Mouse (Mus musculus): ENCODE measurements at regions not wholly inside any gene's neighbourhood (a gene's known extent, or its start where the extent isn't known, plus 50 kb on each side); places are given as distances from the start of the nearest gene placed in this dataset.

DNA sequence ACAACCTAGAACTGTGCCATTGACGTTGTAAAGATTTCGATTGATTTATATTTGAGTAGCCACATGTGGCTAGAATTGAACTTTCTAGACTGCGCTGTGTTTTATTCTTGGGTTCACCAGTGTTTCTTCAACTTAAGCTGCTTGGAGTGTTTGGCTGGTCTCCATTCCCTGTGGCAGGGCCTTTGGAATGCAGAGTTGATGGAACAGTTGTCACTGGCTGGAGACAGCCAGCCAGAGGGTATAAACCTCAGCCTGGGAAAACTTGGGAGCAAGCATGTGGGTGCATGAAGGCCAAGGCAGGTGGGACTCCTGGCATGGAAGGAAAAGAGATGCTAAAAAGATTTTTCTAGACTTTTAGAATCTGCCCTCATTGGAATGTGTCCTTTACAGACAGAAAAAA is 109.8 kb downstream of the Erv3 start:
- no peaks in the 10 kb centered on the region for H3K4me1 ChIP-seq (ENCODE audit: control insufficient read depth, insufficient read depth, low read length)
- WGBS: 85% methylated on average over 3 of the region's 3 CpGs
- TF ChIP-seq CTCF (IDR thresholded peaks at IDR 0.05; ENCODE audit: control insufficient read depth, insufficient read depth, low read length) (no peak), POLR2A (IDR thresholded peaks at IDR 0.05; ENCODE audit: borderline replicate concordance, control insufficient read depth, low read depth, low read length) (no peak)
- no peak overlapping the region for H3K27ac ChIP-seq (ENCODE audit: control insufficient read depth, insufficient read depth, low read depth, low read length, poor library complexity)
- no peak overlapping the region for H3K4me3 ChIP-seq (replicated peaks; ENCODE audit: control insufficient read depth, low read depth, low read length)

DNA sequence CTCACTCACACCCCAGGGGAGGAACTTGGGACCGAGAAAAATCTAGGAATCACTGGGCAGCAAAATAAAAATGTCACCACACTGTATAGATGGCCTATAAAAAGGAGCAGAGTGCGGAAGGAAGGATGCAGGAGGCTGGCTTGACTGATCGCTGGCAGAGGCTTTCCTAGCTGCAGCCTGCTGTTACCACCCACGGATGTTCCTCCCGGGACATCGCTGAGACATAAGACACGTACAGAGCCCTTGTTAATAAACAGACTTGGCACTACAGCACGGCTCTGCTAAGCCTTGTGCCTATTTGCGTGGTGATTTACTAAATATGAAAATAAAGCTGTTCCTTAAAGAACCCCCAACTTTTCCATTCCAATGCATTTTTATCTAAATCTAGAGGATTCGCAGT is 110.8 kb downstream of the Erv3 start:
- H3K27ac ChIP-seq (ENCODE audit: control insufficient read depth, insufficient read depth, low read depth, low read length, poor library complexity): no peak overlapping the region
- WGBS: 63% methylated on average over 10 of the region's 10 CpGs
- TF ChIP-seq CTCF (IDR thresholded peaks at IDR 0.05; ENCODE audit: control insufficient read depth, insufficient read depth, low read length) (no peak), POLR2A (IDR thresholded peaks at IDR 0.05; ENCODE audit: borderline replicate concordance, control insufficient read depth, low read depth, low read length) (no peak)
- H3K4me3 ChIP-seq (replicated peaks; ENCODE audit: control insufficient read depth, low read depth, low read length): no peak overlapping the region
- H3K4me1 ChIP-seq (ENCODE audit: control insufficient read depth, insufficient read depth, low read length): no peaks in the 10 kb centered on the region

DNA sequence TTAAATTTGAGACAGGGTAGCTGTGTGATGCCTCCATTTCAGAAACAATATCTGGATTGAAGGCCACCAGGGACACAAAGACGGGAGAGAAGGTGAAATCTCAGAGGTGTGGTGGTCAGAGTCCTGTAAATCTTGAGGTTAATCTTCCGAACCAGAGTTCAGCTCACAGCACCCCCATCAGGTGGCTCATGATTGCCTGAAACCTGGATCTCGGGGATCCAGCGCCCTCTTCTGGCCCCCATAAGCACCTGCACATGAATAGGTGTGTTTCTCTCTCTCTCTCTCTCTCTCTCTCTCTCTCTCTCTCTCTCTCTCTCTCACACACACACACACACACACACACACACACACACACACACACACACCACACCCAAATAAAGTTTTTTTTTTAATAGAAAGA is 111.8 kb downstream of the Erv3 start:
- 60% methylated on average over 4 of the region's 4 CpGs for WGBS
- Histone ChIP-seq H3K4me1 (ENCODE audit: control insufficient read depth, insufficient read depth, low read length) (no peaks in the 10 kb centered on the region), H3K4me3 (replicated peaks; ENCODE audit: control insufficient read depth, low read depth, low read length) (no peak overlapping the region), H3K27ac (ENCODE audit: control insufficient read depth, insufficient read depth, low read depth, low read length, poor library complexity) (no peak overlapping the region)
- no peak for TF ChIP-seq CTCF (IDR thresholded peaks at IDR 0.05; ENCODE audit: control insufficient read depth, insufficient read depth, low read length)
- TF ChIP-seq POLR2A (IDR thresholded peaks at IDR 0.05; ENCODE audit: borderline replicate concordance, control insufficient read depth, low read depth, low read length): no peak

DNA sequence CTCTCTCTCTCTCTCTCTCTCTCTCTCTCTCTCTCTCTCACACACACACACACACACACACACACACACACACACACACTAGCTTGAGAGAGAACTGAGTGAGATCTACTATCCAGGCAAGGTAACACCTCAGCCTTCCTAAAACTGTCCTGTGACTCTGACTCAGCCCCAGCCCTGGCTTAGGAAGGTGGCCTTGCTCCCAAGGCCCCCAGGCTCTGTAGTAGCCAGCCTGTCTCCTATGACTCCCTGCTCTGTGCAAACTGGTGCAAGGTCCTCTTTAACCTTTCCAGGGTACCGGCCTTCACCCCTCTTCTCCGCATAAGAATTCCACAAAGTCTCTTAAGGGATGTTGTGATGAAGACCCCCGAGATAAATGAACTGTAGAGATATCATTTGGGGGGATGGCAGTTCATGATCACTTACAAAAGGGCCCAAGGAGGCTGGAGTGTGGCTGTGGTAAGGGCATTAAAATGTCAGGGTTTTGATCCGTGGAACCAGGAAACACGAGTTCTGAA is 114.1 kb downstream of the Erv3 start:
- no peak overlapping the region for H3K27ac ChIP-seq (ENCODE audit: control insufficient read depth, insufficient read depth, low read depth, low read length, poor library complexity)
- H3K4me3 ChIP-seq (replicated peaks; ENCODE audit: control insufficient read depth, low read depth, low read length): no peak overlapping the region
- WGBS: 77% methylated on average over 5 of the region's 5 CpGs
- TF ChIP-seq POLR2A (IDR thresholded peaks at IDR 0.05; ENCODE audit: borderline replicate concordance, control insufficient read depth, low read depth, low read length) (no peak), CTCF (IDR thresholded peaks at IDR 0.05; ENCODE audit: control insufficient read depth, insufficient read depth, low read length) (no peak)
- no peaks in the 10 kb centered on the region for H3K4me1 ChIP-seq (ENCODE audit: control insufficient read depth, insufficient read depth, low read length)

DNA sequence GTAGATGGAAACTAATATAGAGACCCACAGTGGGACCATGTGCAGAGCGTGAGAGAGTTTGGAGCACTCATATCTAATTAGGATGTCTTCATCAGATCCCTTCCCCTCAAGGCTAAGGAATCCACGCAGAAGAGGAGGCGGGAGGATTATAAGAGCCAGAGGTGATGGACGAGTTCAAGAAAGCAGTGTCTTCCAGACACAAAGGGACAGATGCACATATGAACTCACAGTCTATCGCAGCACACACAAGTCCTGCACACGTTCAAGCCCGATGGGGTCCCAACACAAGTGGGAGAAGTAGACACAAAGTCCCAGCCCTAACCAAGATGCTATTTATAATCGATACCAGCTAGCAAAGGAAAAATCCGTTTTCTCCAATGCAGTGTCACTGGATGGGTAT is 114.6 kb downstream of the Erv3 start:
- 81% methylated on average over 9 of the region's 9 CpGs for WGBS
- no peak overlapping the region for H3K27ac ChIP-seq (ENCODE audit: control insufficient read depth, insufficient read depth, low read depth, low read length, poor library complexity)
- TF ChIP-seq CTCF (IDR thresholded peaks at IDR 0.05; ENCODE audit: control insufficient read depth, insufficient read depth, low read length): no peak
- TF ChIP-seq POLR2A (IDR thresholded peaks at IDR 0.05; ENCODE audit: borderline replicate concordance, control insufficient read depth, low read depth, low read length): no peak
- H3K4me3 ChIP-seq (replicated peaks; ENCODE audit: control insufficient read depth, low read depth, low read length): no peak overlapping the region
- no peaks in the 10 kb centered on the region for H3K4me1 ChIP-seq (ENCODE audit: control insufficient read depth, insufficient read depth, low read length)

DNA sequence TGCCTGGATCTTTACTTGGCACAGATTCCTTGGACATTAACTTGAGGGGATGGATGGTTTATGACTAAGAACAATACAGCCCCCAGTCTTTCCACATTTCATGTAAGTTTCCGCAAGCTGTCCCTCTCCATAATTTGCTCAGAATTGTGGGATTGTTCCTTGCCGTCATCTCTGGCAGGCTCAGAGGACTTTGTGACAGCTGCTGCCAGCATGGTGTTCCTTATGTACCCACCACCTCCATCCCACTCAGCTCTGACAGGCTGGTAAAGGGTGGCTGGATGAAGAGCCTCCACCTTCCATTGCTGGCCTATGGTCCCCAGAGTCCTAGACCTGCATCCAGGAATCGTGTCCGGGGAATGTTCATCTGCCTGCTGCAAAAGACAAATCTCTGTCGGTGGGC is 119.1 kb downstream of the Erv3 start:
- H3K4me1 ChIP-seq (ENCODE audit: control insufficient read depth, insufficient read depth, low read length): no peaks in the 10 kb centered on the region
- no peak overlapping the region for H3K27ac ChIP-seq (ENCODE audit: control insufficient read depth, insufficient read depth, low read depth, low read length, poor library complexity)
- TF ChIP-seq POLR2A (IDR thresholded peaks at IDR 0.05; ENCODE audit: borderline replicate concordance, control insufficient read depth, low read depth, low read length) (no peak), CTCF (IDR thresholded peaks at IDR 0.05; ENCODE audit: control insufficient read depth, insufficient read depth, low read length) (no peak)
- 81% methylated on average over 5 of the region's 5 CpGs for WGBS
- H3K4me3 ChIP-seq (replicated peaks; ENCODE audit: control insufficient read depth, low read depth, low read length): no peak overlapping the region

DNA sequence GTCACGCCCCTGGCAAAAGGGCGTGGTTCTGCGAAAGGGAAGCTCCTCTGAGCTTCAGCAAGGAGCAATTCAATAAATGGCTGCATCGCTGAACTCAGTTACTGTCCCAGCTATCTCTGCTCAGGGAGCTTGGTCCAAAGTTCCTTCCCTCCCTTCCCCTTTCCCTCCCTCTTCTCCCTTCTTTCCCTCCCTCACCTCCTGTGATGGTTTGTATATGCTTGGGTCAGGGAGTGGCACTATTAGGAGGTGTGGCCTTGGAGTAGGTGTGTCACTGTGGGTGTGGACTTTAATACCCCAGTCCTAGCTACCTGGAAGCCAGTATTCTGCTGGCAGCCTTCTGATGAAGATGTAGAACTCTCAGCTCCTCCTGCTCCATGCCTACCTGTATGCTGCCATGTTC is 120.5 kb downstream of the Erv3 start:
- Histone ChIP-seq H3K27ac (ENCODE audit: control insufficient read depth, insufficient read depth, low read depth, low read length, poor library complexity) (no peak overlapping the region), H3K4me3 (replicated peaks; ENCODE audit: control insufficient read depth, low read depth, low read length) (no peak overlapping the region), H3K4me1 (ENCODE audit: control insufficient read depth, insufficient read depth, low read length) (no peaks in the 10 kb centered on the region)
- 69% methylated on average over 4 of the region's 4 CpGs for WGBS
- TF ChIP-seq POLR2A (IDR thresholded peaks at IDR 0.05; ENCODE audit: borderline replicate concordance, control insufficient read depth, low read depth, low read length) (no peak), CTCF (IDR thresholded peaks at IDR 0.05; ENCODE audit: control insufficient read depth, insufficient read depth, low read length) (no peak)

DNA sequence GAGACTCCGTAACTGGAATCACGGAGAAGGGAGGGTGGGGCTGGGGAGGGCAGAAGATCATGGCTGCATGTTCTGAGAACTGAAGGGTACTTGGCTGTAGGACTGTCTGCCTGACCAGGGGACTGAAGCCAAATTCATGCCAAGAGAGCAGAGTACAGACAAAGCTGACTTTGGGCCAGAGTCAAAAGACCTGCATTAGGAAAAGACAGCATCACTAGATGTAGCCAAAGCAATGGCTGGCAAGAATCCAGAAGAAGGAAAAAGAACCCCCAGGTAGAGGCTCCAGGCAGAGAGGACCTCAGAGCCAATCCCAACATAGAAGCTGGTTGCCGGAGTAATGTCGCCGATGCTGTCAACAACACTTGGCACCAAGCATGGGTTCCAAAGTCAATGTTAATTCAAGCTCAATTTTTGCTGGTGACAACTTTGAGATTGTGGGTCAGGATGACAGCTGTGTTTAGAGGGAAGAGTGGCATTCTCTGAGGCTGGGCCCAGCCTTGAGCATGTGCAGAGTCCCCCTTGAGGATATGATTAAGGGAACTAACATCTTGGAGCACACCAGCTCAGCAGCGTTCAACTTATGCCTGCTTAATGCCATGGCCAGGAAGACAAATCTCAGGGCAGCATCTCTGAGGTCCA is 124.7 kb downstream of the Erv3 start:
- 85% methylated on average over 6 of the region's 6 CpGs for WGBS
- H3K4me1 ChIP-seq (ENCODE audit: control insufficient read depth, insufficient read depth, low read length): no peaks in the 10 kb centered on the region
- TF ChIP-seq POLR2A (IDR thresholded peaks at IDR 0.05; ENCODE audit: borderline replicate concordance, control insufficient read depth, low read depth, low read length): no peak
- no peak for TF ChIP-seq CTCF (IDR thresholded peaks at IDR 0.05; ENCODE audit: control insufficient read depth, insufficient read depth, low read length)
- no peak overlapping the region for H3K4me3 ChIP-seq (replicated peaks; ENCODE audit: control insufficient read depth, low read depth, low read length)
- no peak overlapping the region for H3K27ac ChIP-seq (ENCODE audit: control insufficient read depth, insufficient read depth, low read depth, low read length, poor library complexity)

DNA sequence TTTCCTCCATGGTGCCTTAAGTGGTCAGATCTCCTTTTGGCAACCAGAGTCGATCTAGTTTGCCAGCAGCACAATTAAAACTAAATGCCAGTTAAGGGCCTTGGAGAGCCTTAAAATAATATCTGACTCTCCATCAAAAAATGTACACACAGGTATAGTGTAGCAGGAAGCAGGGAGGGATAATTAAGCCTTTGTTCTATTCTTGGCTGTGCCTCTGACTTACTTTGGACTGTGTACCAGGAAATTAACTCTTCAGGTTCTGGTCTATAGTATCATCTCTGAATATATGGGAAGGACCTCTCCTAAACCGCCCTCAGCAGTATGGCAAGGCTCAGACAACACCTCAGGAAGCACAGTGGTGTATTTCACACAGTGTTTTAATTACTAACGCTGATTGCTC is 133.0 kb downstream of the Erv3 start:
- TF ChIP-seq POLR2A (IDR thresholded peaks at IDR 0.05; ENCODE audit: borderline replicate concordance, control insufficient read depth, low read depth, low read length) (no peak), CTCF (IDR thresholded peaks at IDR 0.05; ENCODE audit: control insufficient read depth, insufficient read depth, low read length) (no peak)
- WGBS: 67% methylated on average over 3 of the region's 3 CpGs
- H3K27ac ChIP-seq (ENCODE audit: control insufficient read depth, insufficient read depth, low read depth, low read length, poor library complexity): no peak overlapping the region
- H3K4me1 ChIP-seq (ENCODE audit: control insufficient read depth, insufficient read depth, low read length): no peaks in the 10 kb centered on the region
- H3K4me3 ChIP-seq (replicated peaks; ENCODE audit: control insufficient read depth, low read depth, low read length): no peak overlapping the region
